Mouse (Mus musculus): Measurements from ENCODE around the gene Fam81b.

The Fam81b gene

DNA sequence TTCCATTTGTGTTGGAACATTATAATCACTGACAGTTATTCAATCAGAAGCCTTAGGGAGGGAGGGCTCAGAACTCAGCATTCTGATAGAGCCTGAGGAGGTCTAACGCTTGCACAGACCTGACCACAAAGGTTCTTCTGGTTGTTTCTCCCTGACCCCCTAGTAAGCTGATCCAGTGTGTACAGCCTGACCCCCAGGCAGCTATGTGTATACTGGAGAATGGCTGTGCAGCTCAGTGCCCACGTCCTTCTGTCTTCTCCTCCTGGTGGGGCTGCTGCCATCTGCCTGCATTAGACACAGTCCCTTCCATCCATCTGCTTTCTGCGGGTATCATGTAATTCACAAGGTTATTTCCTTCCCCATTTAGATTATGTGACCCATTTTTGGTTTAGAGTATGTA lies 115.7 kb downstream of the Fam81b start:
- DNase-seq = no peak

- DNase-seq = no peak
Measured at GRCm38 (mm10) chr13:76187651-76188050, 117.2 kb downstream of the Fam81b start.

DNA sequence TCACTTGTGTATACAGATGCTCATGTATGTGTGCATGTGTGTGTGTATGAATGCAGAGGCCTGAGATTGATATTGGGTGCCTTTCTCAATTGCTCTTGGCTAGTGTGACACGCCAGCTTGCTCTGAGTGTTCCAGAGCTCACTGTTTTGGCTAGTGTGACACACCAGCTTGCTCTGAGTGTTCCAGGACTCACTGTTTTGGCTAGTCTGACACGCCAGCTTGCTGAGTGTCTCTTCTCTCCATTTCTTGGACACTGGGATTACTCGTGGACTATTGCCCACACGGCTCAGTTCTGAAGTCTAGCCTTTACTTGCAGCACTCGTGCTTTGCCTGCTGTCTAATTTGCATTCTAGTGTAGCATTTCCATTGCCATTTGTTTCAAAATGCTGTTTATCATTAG lies 126.2 kb downstream of the Fam81b start:
- DNase-seq = no peak

DNA sequence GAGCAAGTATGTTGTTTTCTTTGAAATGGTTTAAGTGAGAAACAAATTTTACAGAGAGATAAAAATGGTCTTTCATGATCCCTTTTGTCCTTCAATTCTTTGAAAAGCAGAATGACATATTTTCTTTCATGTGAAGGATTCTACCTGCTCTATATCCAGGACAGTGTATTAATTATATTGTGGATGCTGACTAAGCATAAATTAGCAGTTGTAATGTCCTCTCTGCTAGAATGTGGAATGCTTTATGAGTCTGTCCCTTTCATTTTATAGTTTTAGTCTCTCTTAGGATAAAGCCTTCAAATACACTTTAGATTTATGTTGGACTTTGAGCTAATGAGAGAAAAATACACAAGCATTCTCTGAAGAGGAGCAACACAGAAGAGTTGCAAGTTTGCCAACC lies 130.6 kb downstream of the Fam81b start:
- DNase-seq = no peak

DNA sequence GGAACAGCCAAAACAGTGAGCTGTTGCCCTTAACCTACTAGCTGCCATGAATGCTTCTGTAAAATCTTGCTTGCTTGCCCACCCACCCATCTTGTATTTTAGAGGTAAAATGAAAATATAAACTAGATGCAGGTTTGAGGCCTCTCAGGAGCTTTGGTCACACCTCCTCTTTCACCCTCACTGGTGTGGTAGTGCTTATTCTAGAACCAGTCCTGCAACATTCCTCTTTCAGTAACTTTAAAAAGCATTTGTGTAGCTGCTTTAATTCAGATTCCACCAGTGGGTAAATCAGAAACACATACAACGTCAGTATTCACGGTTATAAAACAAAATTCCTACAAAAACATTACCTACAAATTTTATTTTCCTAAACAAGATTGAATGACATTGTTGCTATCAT lies 144.3 kb downstream of the Fam81b start:
- DNase-seq = no peak

DNA sequence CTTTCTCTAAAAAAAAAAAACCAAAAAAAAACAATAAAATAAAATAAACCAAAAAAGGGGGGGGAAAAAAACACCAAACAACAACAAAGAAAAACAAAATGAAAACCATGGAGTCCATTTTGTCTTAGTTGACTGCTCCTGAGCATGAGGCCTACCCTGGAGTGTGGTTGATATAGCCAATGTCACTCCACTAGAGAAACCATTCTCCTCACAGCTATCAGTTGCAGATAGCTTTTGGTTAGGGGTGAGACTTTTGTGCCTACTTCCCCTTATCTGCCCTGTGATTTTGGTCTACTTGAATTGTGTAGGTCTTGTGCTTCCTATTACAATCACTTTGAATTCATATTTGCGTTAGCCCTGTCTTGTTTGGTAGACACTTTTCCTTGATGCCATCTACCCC lies 147.4 kb downstream of the Fam81b start:
- no peak for DNase-seq

DNA sequence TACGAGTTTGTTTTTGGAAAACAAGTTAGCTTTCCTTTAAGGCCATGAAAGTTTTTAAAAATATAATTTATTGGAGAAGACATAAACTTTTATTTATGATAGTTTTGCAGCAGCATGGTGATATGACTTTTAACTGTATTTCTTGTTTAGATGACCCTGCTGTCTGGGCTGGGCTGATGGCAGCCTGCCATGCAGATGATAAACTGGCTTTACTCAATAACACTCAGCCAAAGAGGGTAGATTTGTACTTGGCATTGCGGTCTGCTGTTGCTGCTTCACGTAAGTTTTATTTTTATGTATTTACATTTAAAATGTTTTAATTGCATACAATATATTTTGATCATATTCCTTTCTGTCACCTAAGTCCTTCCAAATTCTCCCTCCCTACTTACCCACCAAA lies 147.8 kb downstream of the Fam81b start:
- peak; percentile 24 to 45 for DNase-seq

All from kidney, postnatal 4 days (tissue).